Mouse (Mus musculus): ENCODE results near the gene Cenpx.

DNA sequence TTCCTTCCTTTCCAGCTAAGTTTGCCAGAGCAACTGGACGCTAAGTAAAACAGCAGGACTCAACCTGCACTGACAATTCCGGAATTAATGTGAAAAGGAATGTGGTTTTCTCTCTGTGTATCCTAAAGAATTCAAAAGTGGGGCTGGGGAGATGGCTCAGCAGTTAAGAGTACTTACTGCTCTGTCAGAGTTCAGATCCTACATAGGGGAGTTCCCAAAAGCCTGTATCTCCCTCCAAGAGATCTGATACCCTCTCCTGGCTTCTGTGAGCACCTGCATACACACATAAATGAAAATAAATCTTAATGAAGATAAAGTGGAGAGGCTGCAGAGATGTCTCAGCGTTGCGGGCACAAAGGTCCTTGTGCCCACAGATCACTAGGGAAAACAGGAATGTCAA, 38.1 kb upstream of the Cenpx start:
- TF ChIP-seq GATA1 (IDR thresholded peaks at IDR 0.05; ENCODE audit: borderline replicate concordance, low read length) (no peak), FLI1 (IDR thresholded peaks at IDR 0.05; ENCODE audit: low read length) (no peak)

Data from megakaryocyte, embryonic 14.5 days (primary cell).